Mouse (Mus musculus) mesoderm, embryonic 11.5 days (tissue): Measurements from ENCODE around the gene Zfp882.
"Not testable (repeated sequence)": the region's sequence is repeated elsewhere in the genome, so short reads cannot be mapped to it uniquely, and the experiment has no call there.

Experiments used
- DNase-seq: peaks from one replicate; pipeline ENCODE4 v3.0.0-alpha.2; 2012; ENCODE audit warnings: low read depth, low spot score

Gene Zfp882

GRCm38 (mm10) chr8:71908309-71909261 lies at the start of gene Zfp882, which contains the start of gene Zfp617:
Zfp882 (plus strand) TSS chr8:71908608.
Zfp617 (plus strand) TSS chr8:71908635.
- DNase-seq: peak; percentile 82

GRCm38 (mm10) chr8:71861551-71861950 lies 46.9 kb upstream of the Zfp882 start:
- DNase-seq: not testable (repeated sequence)

DNA sequence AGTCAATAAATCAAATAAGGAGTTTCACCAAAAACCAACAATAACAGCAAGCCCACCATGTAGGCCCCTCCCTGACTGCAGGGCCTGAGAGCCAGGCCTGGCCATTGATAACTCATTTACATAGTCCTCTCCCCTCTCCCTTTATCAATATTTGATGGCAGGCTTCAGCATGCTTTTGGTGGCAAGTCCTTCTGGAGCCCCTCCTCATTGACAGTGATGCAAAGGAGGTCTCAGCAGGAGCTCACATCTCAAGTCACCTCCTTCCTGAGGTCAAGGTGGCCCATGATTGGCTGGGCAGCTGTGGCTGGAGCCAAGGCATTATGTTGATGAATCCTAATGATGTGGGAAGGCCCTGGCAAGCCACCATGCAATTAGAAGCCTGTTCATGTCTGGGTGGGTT lies 46.4 kb upstream of the Zfp882 start:
- DNase-seq: not testable (repeated sequence)

- peak; percentile 53 for DNase-seq
These were observed 26.7 kb upstream of the Zfp882 start, which contains the start of gene Zfp709 for GRCm38 (mm10) chr8:71881618-71882274. Zfp709 (plus strand) TSS chr8:71882019.

GRCm38 (mm10) chr8:71900666-71901065 lies 7.7 kb upstream of the Zfp882 start:
- DNase-seq: not testable (repeated sequence)

DNA sequence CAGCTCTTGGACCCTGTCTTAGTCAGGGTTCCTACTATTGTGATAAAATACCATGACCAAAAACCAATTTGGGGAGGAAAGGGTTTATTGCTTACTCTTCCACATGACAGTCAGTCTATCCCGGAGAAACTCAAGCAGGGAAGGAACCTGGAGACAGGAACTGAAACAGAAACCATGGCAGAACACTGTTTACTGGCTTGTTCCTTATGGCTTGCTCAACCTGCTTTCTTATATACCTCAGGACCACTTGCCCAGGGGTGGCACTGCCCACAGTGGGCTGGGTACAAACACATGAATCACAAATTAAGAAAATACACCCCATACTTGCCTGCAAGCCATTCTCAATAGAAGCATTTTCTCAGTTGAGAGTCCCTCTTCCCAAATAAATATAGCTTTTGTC lies 5.3 kb upstream of the Zfp882 start:
- DNase-seq: not testable (repeated sequence)

DNA sequence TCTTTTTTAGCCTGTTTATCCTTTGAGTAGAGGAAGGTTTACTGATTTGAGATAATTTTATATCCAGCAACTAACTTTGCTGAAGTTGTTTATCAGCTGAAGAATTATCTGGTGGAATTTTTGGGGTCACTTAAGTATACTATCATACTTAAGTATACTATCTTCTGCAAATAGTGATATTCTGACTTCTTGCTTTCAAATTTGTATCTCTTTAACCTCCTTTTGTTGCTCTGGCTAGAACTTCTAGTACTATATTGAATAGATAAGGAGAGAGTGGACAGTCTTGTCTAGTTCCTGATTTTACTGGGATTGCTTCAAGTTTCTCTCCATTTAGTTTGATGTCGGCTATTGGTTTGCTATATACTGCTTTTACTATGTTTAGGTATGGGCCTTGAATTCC lies 1.6 kb upstream of the Zfp882 start:
- DNase-seq: no peak

DNA sequence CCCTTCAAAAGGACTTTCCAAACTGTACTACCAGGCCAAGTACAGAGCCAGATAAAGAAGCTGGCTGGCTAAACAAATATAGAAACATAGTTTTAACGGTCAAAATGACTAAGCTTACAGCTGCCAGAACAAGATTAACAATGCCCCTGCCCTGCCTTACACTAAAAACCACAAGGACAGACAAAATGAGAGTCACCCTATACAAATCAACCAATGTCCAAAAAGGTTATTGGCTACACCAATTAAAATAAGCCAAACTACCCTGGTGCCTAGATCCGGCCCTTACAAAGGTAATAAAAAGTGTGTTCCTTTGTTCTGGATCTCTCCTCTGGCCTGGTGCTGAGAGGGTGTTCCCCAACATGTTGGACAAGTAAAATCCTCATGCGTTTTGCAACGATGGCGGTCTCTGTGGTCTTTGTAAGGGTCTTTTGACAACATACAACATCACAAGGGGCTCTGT lies 580 bp upstream of the Zfp882 start:
- no peak for DNase-seq

DNA sequence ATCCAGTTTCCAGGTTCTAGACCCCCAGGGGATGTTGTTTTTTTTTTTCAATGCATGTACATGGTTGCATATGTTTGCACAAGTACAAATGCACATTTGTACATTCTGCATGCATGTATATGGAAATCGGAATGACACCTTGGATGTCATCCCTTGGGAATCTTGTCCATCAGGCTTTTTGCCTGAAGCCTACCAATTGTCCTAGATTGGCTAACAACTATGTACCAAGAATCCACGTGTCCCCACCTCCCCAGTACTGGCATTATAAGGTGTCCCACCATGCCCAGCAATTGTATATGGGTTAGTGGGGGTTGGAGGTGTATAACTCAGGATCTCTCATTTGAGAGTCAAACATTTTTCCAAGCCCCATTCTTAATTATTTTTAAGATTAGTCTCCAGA lies 3.9 kb downstream of the Zfp882 start:
- DNase-seq: no peak

- DNase-seq: peak; percentile 96
These were observed 14.4 kb downstream of the Zfp882 start for GRCm38 (mm10) chr8:71922567-71923401.

- no peak for DNase-seq
These were observed 17.4 kb downstream of the Zfp882 start for GRCm38 (mm10) chr8:71925791-71926190.

DNA sequence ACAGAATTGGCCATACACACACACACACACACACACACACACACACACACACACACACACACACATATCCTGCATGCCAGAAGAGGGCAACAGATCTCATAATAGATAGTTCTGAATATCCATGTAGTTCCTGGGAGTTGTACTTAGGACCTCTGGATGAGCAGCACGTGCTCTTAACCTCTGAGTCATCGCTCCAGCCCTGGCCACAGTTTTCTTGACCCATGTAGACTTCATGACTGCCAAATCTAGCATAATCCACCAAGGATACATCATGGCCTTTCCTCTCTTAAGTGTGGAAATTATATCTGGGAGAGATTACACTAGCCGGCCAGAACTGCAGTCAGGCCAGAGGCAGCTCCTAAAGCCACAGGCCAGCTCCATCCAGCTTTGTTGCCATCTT lies 18.1 kb downstream of the Zfp882 start:
- DNase-seq: no peak

- DNase-seq: no peak
These were observed 19.4 kb downstream of the Zfp882 start for GRCm38 (mm10) chr8:71927779-71928178.

GRCm38 (mm10) chr8:71938037-71938436 lies 29.6 kb downstream of the Zfp882 start:
- not testable (repeated sequence) for DNase-seq

GRCm38 (mm10) chr8:71940293-71941208 lies 32.1 kb downstream of the Zfp882 start:
- no peak for DNase-seq

GRCm38 (mm10) chr8:71941776-71942175 lies 33.4 kb downstream of the Zfp882 start:
- DNase-seq: no peak

GRCm38 (mm10) chr8:71948624-71949023 lies 40.2 kb downstream of the Zfp882 start:
- no peak for DNase-seq

- DNase-seq: peak; percentile 99
These were observed 42.2 kb downstream of the Zfp882 start, which contains the start of gene Zfp961 for GRCm38 (mm10) chr8:71950482-71951221. Zfp961 (plus strand) TSS chr8:71951038.

DNA sequence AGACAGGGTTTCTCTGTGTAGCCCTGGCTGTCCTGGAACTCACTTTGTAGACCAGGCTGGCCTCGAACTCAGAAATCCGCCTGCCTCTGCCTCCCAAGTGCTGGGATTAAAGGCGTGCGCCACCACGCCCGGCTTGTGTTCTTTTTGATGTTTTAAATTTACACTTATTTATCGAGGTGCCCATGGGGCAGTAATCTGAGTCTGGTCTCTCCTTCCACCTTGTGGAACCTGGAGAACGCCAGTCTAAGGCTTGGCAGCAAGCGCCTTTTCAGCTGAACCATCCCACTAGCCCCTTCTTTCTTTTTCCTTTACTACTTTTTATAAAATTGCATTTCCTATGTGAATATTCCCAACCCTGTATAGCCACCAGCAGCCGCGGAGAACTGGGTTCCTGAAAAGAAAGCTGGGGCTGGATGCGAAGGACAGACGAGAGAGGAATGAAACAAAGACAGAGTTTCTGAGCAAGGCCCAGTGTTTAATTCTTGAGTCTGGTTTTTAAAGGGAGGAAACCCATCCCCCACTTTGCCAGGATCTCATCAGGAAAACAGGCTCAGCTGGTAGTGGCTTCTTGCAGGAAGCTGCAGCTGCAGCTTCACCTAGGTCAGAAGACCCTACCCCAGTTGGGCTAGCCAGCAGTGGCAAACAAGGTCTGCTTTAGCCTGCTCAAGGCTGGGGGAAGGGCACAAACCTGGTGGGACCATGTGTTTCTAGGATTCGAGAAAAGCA lies 43.2 kb downstream of the Zfp882 start:
- DNase-seq: peak; percentile 23
